Mouse (Mus musculus): ENCODE measurements around the gene Olfr524. TPM values are rescaled to one million over a fixed set of nuclear protein-coding genes. Genes with fewer than 3 reads are reported as not detected.

Olfr524 gene
- polyA plus RNA-seq, 1 experiment, result not detected

DNA sequence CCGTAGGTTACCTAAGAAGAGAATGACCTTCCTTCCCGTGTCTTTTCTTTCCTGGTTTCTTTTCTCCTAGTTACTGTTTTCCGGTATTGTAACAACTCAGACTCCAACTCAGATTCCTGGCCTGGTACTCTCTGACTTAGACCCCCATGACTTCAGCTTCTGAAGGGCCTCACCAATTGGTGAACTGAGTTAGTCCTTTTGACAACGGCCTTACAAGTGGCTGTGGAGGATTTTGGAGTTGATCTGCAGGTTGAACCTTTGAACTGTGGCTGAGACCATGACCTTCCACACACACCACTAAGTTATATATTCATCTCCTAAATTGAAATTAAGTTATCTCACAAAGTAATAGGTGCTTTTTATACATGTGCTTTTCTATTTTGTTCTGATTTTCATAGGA, 21.6 kb downstream of the Olfr524 start:
- TF ChIP-seq USF1 (IDR thresholded peaks at IDR 0.05; ENCODE audit: low read depth) (no peak), SRF (IDR thresholded peaks at IDR 0.05; ENCODE audit: control insufficient read depth, insufficient read length, low read depth) (no peak), REST (IDR thresholded peaks at IDR 0.05; ENCODE audit: insufficient read depth, insufficient read length) (no peak), POLR2AphosphoS2 (IDR thresholded peaks at IDR 0.05; ENCODE audit: insufficient read length, low read depth) (no peak), TCF12 (IDR thresholded peaks at IDR 0.05; ENCODE audit: insufficient read depth, poor library complexity, severe bottlenecking) (no peak), MYOD1 (IDR thresholded peaks at IDR 0.05; ENCODE audit: control insufficient read depth in 1 of 3, insufficient read length in 2 of 3, low read depth in 2 of 3) (no peak), MAX (IDR thresholded peaks at IDR 0.05; ENCODE audit: low read depth) (no peak), MYOG (IDR thresholded peaks at IDR 0.05; ENCODE audit: control insufficient read depth in 1 of 3, insufficient read depth in 1 of 3, insufficient read length in 2 of 3, low read depth in 2 of 3) (no peak), TCF3 (IDR thresholded peaks at IDR 0.05; ENCODE audit: insufficient read length, low read depth) (no peak), POLR2A (IDR thresholded peaks at IDR 0.05; ENCODE audit: insufficient read length, low read depth) (no peak), CEBPB (IDR thresholded peaks at IDR 0.05; ENCODE audit: insufficient read depth, poor library complexity, severe bottlenecking) (no peak), E2F4 (IDR thresholded peaks at IDR 0.05; ENCODE audit: insufficient read depth) (no peak)
- Histone ChIP-seq H3K27me3 (ENCODE audit: control insufficient read depth, insufficient read depth, insufficient read length) (no peaks in the 10 kb centered on the region), H3K36me3 (ENCODE audit: control insufficient read depth, insufficient read depth) (no peaks in the 10 kb centered on the region), H3K4me2 (ENCODE audit: low read depth) (no peak overlapping the region), H3K4me3 (no peak overlapping the region), H3ac (ENCODE audit: control insufficient read depth, insufficient read length) (no peak overlapping the region), H3K79me2 (ENCODE audit: control insufficient read depth, insufficient read depth) (no peaks in the 10 kb centered on the region)

DNA sequence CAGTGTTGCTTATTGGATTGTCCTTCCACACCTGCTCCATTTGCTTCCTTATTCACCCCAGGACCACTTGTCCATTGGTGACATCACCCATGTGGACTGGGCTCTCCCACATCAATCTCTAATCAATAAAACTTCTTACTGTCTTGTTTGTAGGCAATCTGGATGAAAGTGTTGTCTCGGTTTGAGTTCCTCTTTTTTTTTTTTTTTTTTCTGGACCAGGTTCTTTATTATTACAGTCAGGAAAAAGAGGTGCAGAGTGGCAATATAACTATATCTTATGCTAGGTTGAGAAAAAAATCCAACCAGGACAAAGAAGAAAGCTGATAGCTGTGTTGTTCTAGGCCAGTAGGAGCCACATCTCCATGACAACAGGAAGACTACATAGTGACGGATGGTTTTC, 25.1 kb downstream of the Olfr524 start:
- Histone ChIP-seq H3K27me3 (ENCODE audit: control insufficient read depth, insufficient read depth, insufficient read length) (peaks cover 7% of the 10 kb centered on the region), H3ac (ENCODE audit: control insufficient read depth, insufficient read length) (no peak overlapping the region), H3K4me3 (no peak overlapping the region), H3K4me2 (ENCODE audit: low read depth) (no peak overlapping the region), H3K79me2 (ENCODE audit: control insufficient read depth, insufficient read depth) (no peaks in the 10 kb centered on the region), H3K36me3 (ENCODE audit: control insufficient read depth, insufficient read depth) (no peaks in the 10 kb centered on the region)
- TF ChIP-seq POLR2AphosphoS2 (IDR thresholded peaks at IDR 0.05; ENCODE audit: insufficient read length, low read depth) (no peak), MYOG (IDR thresholded peaks at IDR 0.05; ENCODE audit: control insufficient read depth in 1 of 3, insufficient read depth in 1 of 3, insufficient read length in 2 of 3, low read depth in 2 of 3) (no peak), SRF (IDR thresholded peaks at IDR 0.05; ENCODE audit: control insufficient read depth, insufficient read length, low read depth) (no peak), POLR2A (IDR thresholded peaks at IDR 0.05; ENCODE audit: insufficient read length, low read depth) (no peak), REST (IDR thresholded peaks at IDR 0.05; ENCODE audit: insufficient read depth, insufficient read length) (no peak), CEBPB (IDR thresholded peaks at IDR 0.05; ENCODE audit: insufficient read depth, poor library complexity, severe bottlenecking) (no peak), TCF3 (IDR thresholded peaks at IDR 0.05; ENCODE audit: insufficient read length, low read depth) (no peak), MYOD1 (IDR thresholded peaks at IDR 0.05; ENCODE audit: control insufficient read depth in 1 of 3, insufficient read length in 2 of 3, low read depth in 2 of 3) (no peak), TCF12 (IDR thresholded peaks at IDR 0.05; ENCODE audit: insufficient read depth, poor library complexity, severe bottlenecking) (no peak), MAX (IDR thresholded peaks at IDR 0.05; ENCODE audit: low read depth) (no peak), E2F4 (IDR thresholded peaks at IDR 0.05; ENCODE audit: insufficient read depth) (no peak), USF1 (IDR thresholded peaks at IDR 0.05; ENCODE audit: low read depth) (no peak)

DNA sequence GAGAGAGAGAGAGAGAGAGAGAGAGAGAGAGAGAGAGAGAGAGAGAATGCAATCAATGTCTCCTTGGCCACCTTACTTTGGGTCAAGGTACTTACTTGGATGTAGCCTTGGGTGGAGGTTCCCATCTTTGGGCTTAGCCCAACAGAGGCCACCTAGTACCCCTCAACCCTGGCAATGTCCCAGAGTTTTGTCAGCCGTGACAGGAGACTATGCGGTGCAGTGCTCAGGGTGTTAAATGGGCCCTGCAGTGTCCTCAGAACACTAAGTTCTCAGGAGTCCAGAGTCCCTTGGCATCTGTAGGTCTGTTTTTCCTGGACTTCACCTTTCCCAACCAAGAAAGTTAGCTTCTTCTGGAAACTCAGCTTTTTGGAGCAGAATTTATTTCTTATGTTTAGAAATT, 26.6 kb downstream of the Olfr524 start:
- TF ChIP-seq REST (IDR thresholded peaks at IDR 0.05; ENCODE audit: insufficient read depth, insufficient read length), result no peak
- TF ChIP-seq POLR2AphosphoS2 (IDR thresholded peaks at IDR 0.05; ENCODE audit: insufficient read length, low read depth), result no peak
- TF ChIP-seq SRF (IDR thresholded peaks at IDR 0.05; ENCODE audit: control insufficient read depth, insufficient read length, low read depth), result no peak
- no peak for TF ChIP-seq USF1 (IDR thresholded peaks at IDR 0.05; ENCODE audit: low read depth)
- TF ChIP-seq TCF12 (IDR thresholded peaks at IDR 0.05; ENCODE audit: insufficient read depth, poor library complexity, severe bottlenecking), result no peak
- H3K36me3 ChIP-seq (ENCODE audit: control insufficient read depth, insufficient read depth), result no peaks in the 10 kb centered on the region
- H3ac ChIP-seq (ENCODE audit: control insufficient read depth, insufficient read length), result no peak overlapping the region
- no peak overlapping the region for H3K4me3 ChIP-seq
- H3K4me2 ChIP-seq (ENCODE audit: low read depth), result no peak overlapping the region
- H3K27me3 ChIP-seq (ENCODE audit: control insufficient read depth, insufficient read depth, insufficient read length), result peaks cover 7% of the 10 kb centered on the region
- no peaks in the 10 kb centered on the region for H3K79me2 ChIP-seq (ENCODE audit: control insufficient read depth, insufficient read depth)

- H3K27me3 ChIP-seq (ENCODE audit: control insufficient read depth, insufficient read depth, insufficient read length), result peaks cover 7% of the 10 kb centered on the region
- no peaks in the 10 kb centered on the region for H3K36me3 ChIP-seq (ENCODE audit: control insufficient read depth, insufficient read depth)
- H3ac ChIP-seq (ENCODE audit: control insufficient read depth, insufficient read length), result no peak within 1 kb of the TSS
- no peak for TF ChIP-seq E2F4 (IDR thresholded peaks at IDR 0.05; ENCODE audit: insufficient read depth)
- no peak for TF ChIP-seq POLR2A (IDR thresholded peaks at IDR 0.05; ENCODE audit: insufficient read length, low read depth)
- TF ChIP-seq MAX (IDR thresholded peaks at IDR 0.05; ENCODE audit: low read depth), result no peak
- TF ChIP-seq USF1 (IDR thresholded peaks at IDR 0.05; ENCODE audit: low read depth), result no peak
- H3K79me2 ChIP-seq (ENCODE audit: control insufficient read depth, insufficient read depth), result no peaks in the 10 kb centered on the region
- no peak within 1 kb of the TSS for H3K4me3 ChIP-seq
- H3K4me2 ChIP-seq (ENCODE audit: low read depth), result no peak within 1 kb of the TSS
Measured at GRCm38 (mm10) chr7:140172936-140173335, 32.8 kb downstream of the Olfr524 start, which contains the start of gene Olfr523. TSS of gene Olfr523 (plus strand) at chr7:140173217.

- H3K27me3 ChIP-seq (ENCODE audit: control insufficient read depth, insufficient read depth, insufficient read length), result no peaks in the 10 kb centered on the region
- H3K79me2 ChIP-seq (ENCODE audit: control insufficient read depth, insufficient read depth), result no peaks in the 10 kb centered on the region
- H3K4me3 ChIP-seq, result no peak overlapping the region
- H3K4me2 ChIP-seq (ENCODE audit: low read depth), result no peak overlapping the region
- no peak overlapping the region for H3ac ChIP-seq (ENCODE audit: control insufficient read depth, insufficient read length)
- no peaks in the 10 kb centered on the region for H3K36me3 ChIP-seq (ENCODE audit: control insufficient read depth, insufficient read depth)
- no peak for TF ChIP-seq MYOD1 (IDR thresholded peaks at IDR 0.05; ENCODE audit: control insufficient read depth in 1 of 3, insufficient read length in 2 of 3, low read depth in 2 of 3)
- no peak for TF ChIP-seq E2F4 (IDR thresholded peaks at IDR 0.05; ENCODE audit: insufficient read depth)
- no peak for TF ChIP-seq POLR2AphosphoS2 (IDR thresholded peaks at IDR 0.05; ENCODE audit: insufficient read length, low read depth)
- TF ChIP-seq REST (IDR thresholded peaks at IDR 0.05; ENCODE audit: insufficient read depth, insufficient read length), result no peak
- TF ChIP-seq CEBPB (IDR thresholded peaks at IDR 0.05; ENCODE audit: insufficient read depth, poor library complexity, severe bottlenecking), result no peak
- no peak for TF ChIP-seq USF1 (IDR thresholded peaks at IDR 0.05; ENCODE audit: low read depth)
- TF ChIP-seq TCF3 (IDR thresholded peaks at IDR 0.05; ENCODE audit: insufficient read length, low read depth), result no peak
- TF ChIP-seq SRF (IDR thresholded peaks at IDR 0.05; ENCODE audit: control insufficient read depth, insufficient read length, low read depth), result no peak
- TF ChIP-seq POLR2A (IDR thresholded peaks at IDR 0.05; ENCODE audit: insufficient read length, low read depth), result no peak
- TF ChIP-seq MAX (IDR thresholded peaks at IDR 0.05; ENCODE audit: low read depth), result no peak
- no peak for TF ChIP-seq TCF12 (IDR thresholded peaks at IDR 0.05; ENCODE audit: insufficient read depth, poor library complexity, severe bottlenecking)
Measured at GRCm38 (mm10) chr7:140170863-140171262, 34.9 kb downstream of the Olfr524 start.
